Mouse (Mus musculus) spleen, adult 2 months (tissue): ENCODE results near the gene Mical2.

Experiments
- CTCF ChIP-seq: fragments of 200-500 bp; IDR thresholded peaks from 2 replicates; pipeline ENCODE4 v1.5.1; 2011; ENCODE audit warnings: mild to moderate bottlenecking, inconsistent platforms; ENCODE audit not compliant: insufficient read depth, insufficient read length, insufficient replicate concordance; ENCODE audit errors: extremely low read depth
- POLR2A ChIP-seq: fragments of 200-500 bp; IDR thresholded peaks from 2 replicates; pipeline ENCODE4 v1.6.1; 2011; ENCODE audit warnings: low read depth, low read length, inconsistent platforms

DNA sequence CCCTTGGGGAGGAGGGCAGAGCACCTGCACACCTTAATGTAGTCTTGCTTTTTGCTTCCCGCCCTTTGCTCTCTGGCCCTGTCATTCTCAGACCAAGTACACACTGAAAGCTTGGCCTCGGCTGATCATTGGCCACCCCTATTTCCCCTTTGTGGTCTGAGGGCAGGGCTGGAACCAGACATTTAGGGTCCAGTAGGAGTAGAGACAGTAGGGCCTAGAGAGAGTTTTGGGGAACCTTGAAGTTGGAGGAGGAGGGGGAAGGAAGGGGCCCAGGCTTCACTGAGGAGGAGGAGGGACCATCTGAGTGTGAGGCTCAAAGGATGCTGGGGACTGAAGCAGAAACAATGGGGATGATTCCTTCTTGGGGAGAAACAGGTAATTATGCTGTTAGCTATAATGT is 15.1 kb downstream of the Mical2 start:
- TF ChIP-seq POLR2A: no peak
- no peak for TF ChIP-seq CTCF
